19 mouse cellular contexts compared by ENCODE assay signal in the genomic region with DNA sequence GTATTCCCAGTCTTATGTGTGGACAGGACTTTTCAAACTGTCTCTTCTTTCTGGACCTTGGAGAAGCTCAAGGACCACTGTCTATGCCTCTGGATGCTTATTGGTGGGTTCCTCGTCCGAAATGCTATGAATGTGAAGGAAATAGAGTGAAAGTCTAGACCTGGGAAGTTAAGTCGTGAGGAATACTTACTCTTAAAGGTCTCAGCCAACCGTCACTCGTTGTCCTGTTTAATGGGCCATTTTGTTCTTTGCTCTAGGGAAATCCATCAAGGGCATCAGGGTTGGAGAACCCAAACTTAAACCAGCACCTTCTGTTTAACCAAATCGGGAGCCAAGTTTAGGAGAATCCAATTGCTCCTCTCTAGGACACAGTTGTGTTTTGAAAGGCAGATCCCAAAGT.
"Had no signal": no experiment of that assay in that cellular context is flagged by ENCODE, and none has a peak within 500 bp of the region (broad histone marks: within the 10 kb centered on the region; RNA-seq: fewer than 3 reads in every experiment).

No protein-coding gene starts in this region.

- ATAC-seq: intestine, postnatal 0 days; liver, embryonic 12.5 days; lung, postnatal 0 days; midbrain, embryonic 13.5 days had no signal

- H3K4me3 ChIP-seq: left cerebral cortex, adult 2 months; liver, embryonic 12.5 days; liver, embryonic 15.5 days; midbrain, embryonic 13.5 days; neural tube, embryonic 12.5 days; neural tube, embryonic 15.5 days had no signal

- H3K9me3 ChIP-seq: liver, embryonic 12.5 days; liver, embryonic 15.5 days; midbrain, embryonic 13.5 days; neural tube, embryonic 12.5 days; neural tube, embryonic 15.5 days had no signal

- DNase-seq: kidney, adult 2 months; kidney, postnatal 25 days; layer of hippocampus, postnatal 36 days; liver; lung, adult 18-20 months; thymus, adult 2 months; thymus, postnatal 14 days; thymus, postnatal 4 days had no signal

- H3K9ac ChIP-seq: liver, embryonic 12.5 days; liver, embryonic 15.5 days; midbrain, embryonic 13.5 days; neural tube, embryonic 12.5 days; neural tube, embryonic 15.5 days had no signal

- H3K4me1 ChIP-seq: liver, embryonic 12.5 days; liver, embryonic 15.5 days; midbrain, embryonic 13.5 days; neural tube, embryonic 12.5 days; neural tube, embryonic 15.5 days had no signal

- H3K36me3 ChIP-seq: liver, embryonic 12.5 days; liver, embryonic 15.5 days; midbrain, embryonic 13.5 days; neural tube, embryonic 12.5 days; neural tube, embryonic 15.5 days had no signal

- H3K27ac ChIP-seq: kidney, postnatal 0 days; left cerebral cortex, adult 2 months; liver, embryonic 12.5 days; liver, embryonic 15.5 days; macrophage; midbrain, embryonic 13.5 days; neural tube, embryonic 12.5 days; neural tube, embryonic 15.5 days; stomach, postnatal 0 days had no signal

- H3K4me2 ChIP-seq: liver, embryonic 12.5 days; liver, embryonic 15.5 days; midbrain, embryonic 13.5 days; neural tube, embryonic 12.5 days; neural tube, embryonic 15.5 days had no signal
